Mouse (Mus musculus) kidney, postnatal 0 days (tissue): Measurements from ENCODE around the gene Aldh1a3. TPM values are rescaled to one million over a fixed set of nuclear protein-coding genes. Genes with fewer than 3 reads are reported as not detected.

ENCODE experiments used
- ATAC-seq: fragments of 200-750 bp; cut with Nextera tagmentation; replicated peaks from 2 replicates; pipeline ENCODE4 v1.8.0; 2017; ENCODE audit warnings: low read depth, moderate number of reproducible peaks, moderate TSS enrichment, moderate library complexity; ENCODE audit not compliant: low FRiP score
- DNase-seq: peaks from one replicate; pipeline ENCODE4 v3.0.0-alpha.2; 2016; ENCODE audit warnings: low spot score
- H3K27ac ChIP-seq: fragments of 300-500 bp; sonication (generic); 2 replicates; pipeline ENCODE4 v1.5.1; 2014; ENCODE audit warnings: mild to moderate bottlenecking
- H3K27me3 ChIP-seq: fragments of 300-500 bp; sonication (generic); 2 replicates; pipeline ENCODE4 v1.6.1; 2014; ENCODE audit warnings: low read length, mixed read lengths; ENCODE audit not compliant: insufficient read depth
- H3K36me3 ChIP-seq: fragments of 300-500 bp; sonication (generic); 2 replicates; pipeline ENCODE4 v1.6.1; 2014; ENCODE audit warnings: low read length, mixed read lengths; ENCODE audit not compliant: insufficient read depth
- H3K4me1 ChIP-seq: fragments of 300-500 bp; sonication (generic); replicated peaks from 2 replicates; pipeline ENCODE4 v1.6.1; 2014; ENCODE audit warnings: antibody characterized with exemption, low read length, mixed read lengths; ENCODE audit not compliant: insufficient read depth
- H3K4me2 ChIP-seq: fragments of 300-500 bp; sonication (generic); 2 replicates; pipeline ENCODE4 v1.6.1; 2014; ENCODE audit warnings: mild to moderate bottlenecking, low read length, moderate library complexity, mixed read lengths
- H3K4me3 ChIP-seq: fragments of 300-500 bp; sonication (generic); replicated peaks from 2 replicates; pipeline ENCODE4 v1.5.1; 2014; ENCODE audit warnings: low read depth, low read length
- H3K9ac ChIP-seq: fragments of 300-500 bp; sonication (generic); 2 replicates; pipeline ENCODE4 v1.6.1; 2014; ENCODE audit warnings: low read depth, low read length
- H3K9me3 ChIP-seq: fragments of 300-500 bp; sonication (generic); replicated peaks from 2 replicates; pipeline ENCODE4 v1.6.1; 2016; ENCODE audit warnings: low read length, inconsistent platforms, mixed read lengths
- CTCF ChIP-seq: IDR thresholded peaks from 2 replicates; pipeline ENCODE4 v1.5.1; 2016; ENCODE audit warnings: antibody characterized with exemption, low read depth, mild to moderate bottlenecking, moderate library complexity
- WGBS: fragments of 180-500 bp; shearing (Covaris S2); extraction: QIAGEN DNeasy Blood & Tissue Kit; methylation state at CpG from one replicate; pipeline ENCODE4 v1.1.7; 2014; 5-methylcytosine and 5-hydroxymethylcytosine counted together
- polyA plus RNA-seq: library from polyadenylated mRNA; unstranded; fragments of >200 nt; fragmentation: Nextera tagmentation; extraction: Ambion mirVana; gene quantifications from 2 replicates; pipeline ENCODE4 v1.2.1, GENCODE M21; 2015

The Aldh1a3 gene
- polyA plus RNA-seq, 1 experiment from 2014 or later: 47.0 TPM

GRCm38 (mm10) chr7:66451622-66452295 lies 24.4 kb upstream of the Aldh1a3 start:
- DNase-seq (no peak), ATAC-seq (no peak)
- H3K4me3 ChIP-seq: no peak overlapping the region
- H3K9me3 ChIP-seq: no peaks in the 10 kb centered on the region
- 34% methylated on average over 12 of the region's 12 CpGs for WGBS
- no peak overlapping the region for H3K4me2 ChIP-seq
- H3K9ac ChIP-seq: no peak overlapping the region
- no peak for TF ChIP-seq CTCF
- peaks cover 15% of the 10 kb centered on the region; the same call in 1 of the 2 replicates for H3K4me1 ChIP-seq
- H3K27me3 ChIP-seq: no peaks in the 10 kb centered on the region
- no peaks in the 10 kb centered on the region for H3K36me3 ChIP-seq
- H3K27ac ChIP-seq: no peak overlapping the region; the same call in 1 of the 2 replicates

GRCm38 (mm10) chr7:66449971-66450752 lies 22.8 kb upstream of the Aldh1a3 start:
- TF ChIP-seq CTCF: no peak
- peak; percentile 85 for DNase-seq

GRCm38 (mm10) chr7:66448786-66449540 lies 21.6 kb upstream of the Aldh1a3 start:
- Histone ChIP-seq H3K9me3 (no peaks in the 10 kb centered on the region), H3K4me2 (no peak overlapping the region), H3K4me1 (peaks cover 15% of the 10 kb centered on the region; the same call in 1 of the 2 replicates), H3K27me3 (no peaks in the 10 kb centered on the region), H3K4me3 (no peak overlapping the region), H3K27ac (no peak overlapping the region), H3K9ac (no peak overlapping the region), H3K36me3 (no peaks in the 10 kb centered on the region)
- no peak for ATAC-seq
- 51% methylated on average over 15 of the region's 15 CpGs for WGBS
- no peak for TF ChIP-seq CTCF
- DNase-seq: peak; percentile 73

More at GRCm38 (mm10) chr7:66449971-66450752, 22.8 kb upstream of the Aldh1a3 start:
- Histone ChIP-seq H3K4me1 (peaks cover 15% of the 10 kb centered on the region; the same call in 1 of the 2 replicates), H3K27me3 (no peaks in the 10 kb centered on the region), H3K4me2 (peak overlapping the region; percentile 60), H3K9me3 (no peaks in the 10 kb centered on the region), H3K9ac (no peak overlapping the region), H3K36me3 (no peaks in the 10 kb centered on the region), H3K27ac (peak overlapping the region; percentile 60; the same call in 1 of the 2 replicates), H3K4me3 (peak overlapping the region; percentile 17; the same call in 1 of the 2 replicates)
- 4% methylated on average over 15 of the region's 16 CpGs for WGBS
- peak; percentile 61 for ATAC-seq

- H3K27ac ChIP-seq: no peak overlapping the region
- H3K36me3 ChIP-seq: no peaks in the 10 kb centered on the region
- WGBS: 47% methylated on average over 10 of the region's 10 CpGs
- peaks cover 17% of the 10 kb centered on the region for H3K4me1 ChIP-seq
- TF ChIP-seq CTCF: no peak
- ATAC-seq (no peak), DNase-seq (no peak)
- H3K9me3 ChIP-seq: no peaks in the 10 kb centered on the region
- no peaks in the 10 kb centered on the region for H3K27me3 ChIP-seq
- H3K4me2 ChIP-seq: no peak overlapping the region
- no peak overlapping the region for H3K4me3 ChIP-seq
- no peak overlapping the region for H3K9ac ChIP-seq
Observed at GRCm38 (mm10) chr7:66448304-66448703, 21.0 kb upstream of the Aldh1a3 start.

GRCm38 (mm10) chr7:66446860-66447259 lies 19.5 kb upstream of the Aldh1a3 start:
- Histone ChIP-seq H3K27ac (no peak overlapping the region), H3K4me3 (no peak overlapping the region), H3K4me2 (no peak overlapping the region), H3K36me3 (no peaks in the 10 kb centered on the region), H3K4me1 (peaks cover 29% of the 10 kb centered on the region), H3K9me3 (no peaks in the 10 kb centered on the region), H3K27me3 (no peaks in the 10 kb centered on the region), H3K9ac (no peak overlapping the region)
- no peak for TF ChIP-seq CTCF
- no peak for ATAC-seq
- DNase-seq: no peak
- WGBS: 70% methylated on average over 3 of the region's 3 CpGs
